Mouse (Mus musculus): ENCODE results near the gene Bag1. TPM values are rescaled to one million over a fixed set of nuclear protein-coding genes. Genes with fewer than 3 reads are reported as not detected.
"Not testable (repeated sequence)": the region's sequence is repeated elsewhere in the genome, so short reads cannot be mapped to it uniquely, and the experiment has no call there.

The Bag1 gene
- polyA plus RNA-seq, 1 experiment from 2014 or later: 173 TPM

- ATAC-seq (replicated peaks): peak; percentile 66
These were observed 21.9 kb upstream of the Bag1 start for GRCm38 (mm10) chr4:40969781-40970591.

GRCm38 (mm10) chr4:40969161-40969560 is 21.1 kb upstream of the Bag1 start:
- Histone ChIP-seq H3K9me3 (no peaks in the 10 kb centered on the region), H3K27me3 (replicated peaks) (no peaks in the 10 kb centered on the region), H3K4me2 (no peak overlapping the region), H3K27ac (no peak overlapping the region), H3K9ac (no peak overlapping the region), H3K4me3 (no peak overlapping the region), H3K36me3 (replicated peaks) (peaks cover 22% of the 10 kb centered on the region), H3K4me1 (peaks cover 24% of the 10 kb centered on the region)
- no peak for ATAC-seq (replicated peaks)
- 86% methylated on average over 4 of the region's 4 CpGs for WGBS

More at GRCm38 (mm10) chr4:40969781-40970591, 21.9 kb upstream of the Bag1 start:
- Histone ChIP-seq H3K27ac (peak overlapping the region; percentile 95), H3K9ac (peak overlapping the region; percentile 79), H3K4me1 (peaks cover 24% of the 10 kb centered on the region), H3K9me3 (no peaks in the 10 kb centered on the region), H3K36me3 (replicated peaks) (peaks cover 18% of the 10 kb centered on the region), H3K4me3 (peak overlapping the region; percentile 98), H3K27me3 (replicated peaks) (no peaks in the 10 kb centered on the region), H3K4me2 (peak overlapping the region; percentile 73)
- 11% methylated on average over 13 of the region's 13 CpGs for WGBS

- Histone ChIP-seq H3K9me3 (no peaks in the 10 kb centered on the region), H3K27ac (no peak overlapping the region), H3K36me3 (replicated peaks) (peaks cover 61% of the 10 kb centered on the region), H3K9ac (no peak overlapping the region), H3K4me3 (no peak overlapping the region), H3K27me3 (replicated peaks) (no peaks in the 10 kb centered on the region), H3K4me1 (no peaks in the 10 kb centered on the region), H3K4me2 (no peak overlapping the region)
- 92% methylated on average over 3 of the region's 3 CpGs for WGBS
- no peak for ATAC-seq (replicated peaks)
These were observed 15.4 kb upstream of the Bag1 start for GRCm38 (mm10) chr4:40963536-40963935.

- Histone ChIP-seq H3K4me2 (no peak overlapping the region), H3K27ac (no peak overlapping the region), H3K27me3 (replicated peaks) (no peaks in the 10 kb centered on the region), H3K4me1 (no peaks in the 10 kb centered on the region), H3K36me3 (replicated peaks) (peaks cover 60% of the 10 kb centered on the region), H3K9ac (no peak overlapping the region), H3K4me3 (no peak overlapping the region), H3K9me3 (no peaks in the 10 kb centered on the region)
- 94% methylated on average over 6 of the region's 6 CpGs for WGBS
- ATAC-seq (replicated peaks): no peak
These were observed 7.8 kb upstream of the Bag1 start for GRCm38 (mm10) chr4:40955942-40956341.

- no peak for ATAC-seq (replicated peaks)
- peaks cover 51% of the 10 kb centered on the region for H3K36me3 ChIP-seq (replicated peaks)
- no peaks in the 10 kb centered on the region for H3K27me3 ChIP-seq (replicated peaks)
- H3K9me3 ChIP-seq: no peaks in the 10 kb centered on the region
- H3K4me3 ChIP-seq: no peak overlapping the region
- no peak overlapping the region for H3K27ac ChIP-seq
- H3K4me1 ChIP-seq: peaks cover 14% of the 10 kb centered on the region
- 97% methylated on average over 1 of the region's 1 CpGs for WGBS
- H3K9ac ChIP-seq: no peak overlapping the region
- no peak overlapping the region for H3K4me2 ChIP-seq
These were observed 5.4 kb upstream of the Bag1 start for GRCm38 (mm10) chr4:40953521-40953920.

- Histone ChIP-seq H3K36me3 (replicated peaks) (peaks cover 27% of the 10 kb centered on the region), H3K9me3 (no peaks in the 10 kb centered on the region), H3K4me1 (peaks cover 32% of the 10 kb centered on the region), H3K4me3 (peak overlapping the region; percentile 63), H3K9ac (peak overlapping the region; percentile 68), H3K27ac (peak overlapping the region; percentile 77), H3K4me2 (peak overlapping the region; percentile 77), H3K27me3 (replicated peaks) (no peaks in the 10 kb centered on the region)
- under 1% methylated on average over 40 of the region's 40 CpGs for WGBS
- ATAC-seq (replicated peaks): no peak; the same call in 1 of the 2 replicates
These were observed 432 bp downstream of the Bag1 start for GRCm38 (mm10) chr4:40947565-40948159.

GRCm38 (mm10) chr4:40946516-40947121 is 1.5 kb downstream of the Bag1 start:
- Histone ChIP-seq H3K4me3 (peak overlapping the region; percentile 63), H3K27me3 (replicated peaks) (no peaks in the 10 kb centered on the region), H3K9ac (no peak overlapping the region), H3K9me3 (no peaks in the 10 kb centered on the region), H3K4me2 (peak overlapping the region; percentile 77), H3K27ac (no peak overlapping the region), H3K36me3 (replicated peaks) (peaks cover 29% of the 10 kb centered on the region), H3K4me1 (peaks cover 32% of the 10 kb centered on the region)
- no peak for ATAC-seq (replicated peaks)
- 92% methylated on average over 7 of the region's 7 CpGs for WGBS

- Histone ChIP-seq H3K4me3 (no peak overlapping the region), H3K4me2 (no peak overlapping the region), H3K36me3 (replicated peaks) (peaks cover 52% of the 10 kb centered on the region), H3K27ac (no peak overlapping the region), H3K9me3 (no peaks in the 10 kb centered on the region), H3K27me3 (replicated peaks) (no peaks in the 10 kb centered on the region), H3K9ac (no peak overlapping the region), H3K4me1 (peaks cover 17% of the 10 kb centered on the region)
- no peak for ATAC-seq (replicated peaks)
- 99% methylated on average over 5 of the region's 5 CpGs for WGBS
These were observed 4.4 kb downstream of the Bag1 start for GRCm38 (mm10) chr4:40943651-40944050.

- no peak overlapping the region for H3K27ac ChIP-seq
- 95% methylated on average over 5 of the region's 5 CpGs for WGBS
- H3K36me3 ChIP-seq (replicated peaks): peaks cover 77% of the 10 kb centered on the region
These were observed 9.3 kb downstream of the Bag1 start for GRCm38 (mm10) chr4:40938793-40939192.

GRCm38 (mm10) chr4:40936175-40936839 is 11.8 kb downstream of the Bag1 start:
- Histone ChIP-seq H3K4me1 (no peaks in the 10 kb centered on the region), H3K9me3 (no peaks in the 10 kb centered on the region), H3K27ac (no peak overlapping the region), H3K4me2 (no peak overlapping the region), H3K27me3 (replicated peaks) (no peaks in the 10 kb centered on the region), H3K9ac (no peak overlapping the region), H3K4me3 (no peak overlapping the region), H3K36me3 (replicated peaks) (peaks cover 60% of the 10 kb centered on the region)
- peak; percentile 82 for ATAC-seq (replicated peaks)
- 83% methylated on average over 9 of the region's 9 CpGs for whole genome bisulfite sequencing

More at GRCm38 (mm10) chr4:40938793-40939192, 9.3 kb downstream of the Bag1 start:
- no peaks in the 10 kb centered on the region for H3K4me1 ChIP-seq
- no peak overlapping the region for H3K9ac ChIP-seq
- H3K27me3 ChIP-seq (replicated peaks): no peaks in the 10 kb centered on the region
- no peak overlapping the region for H3K4me2 ChIP-seq
- no peaks in the 10 kb centered on the region for H3K9me3 ChIP-seq
- H3K4me3 ChIP-seq: no peak overlapping the region
- no peak for ATAC-seq (replicated peaks)

- H3K36me3 ChIP-seq (replicated peaks): peaks cover 42% of the 10 kb centered on the region
- not testable (repeated sequence) for H3K4me3 ChIP-seq; H3K27me3 ChIP-seq (replicated peaks); H3K4me1 ChIP-seq; H3K9ac ChIP-seq; H3K4me2 ChIP-seq; H3K9me3 ChIP-seq; H3K27ac ChIP-seq; ATAC-seq (replicated peaks)
- WGBS: 96% methylated on average over 3 of the region's 3 CpGs
These were observed 13.7 kb downstream of the Bag1 start for GRCm38 (mm10) chr4:40934369-40934768.

- no peak overlapping the region for H3K4me3 ChIP-seq
- no peaks in the 10 kb centered on the region for H3K9me3 ChIP-seq
- 93% methylated on average over 5 of the region's 5 CpGs for WGBS
- no peaks in the 10 kb centered on the region for H3K27me3 ChIP-seq (replicated peaks)
- no peak overlapping the region for H3K9ac ChIP-seq
- H3K36me3 ChIP-seq (replicated peaks): peaks cover 35% of the 10 kb centered on the region
- ATAC-seq (replicated peaks): no peak
- H3K4me2 ChIP-seq: no peak overlapping the region
- no peaks in the 10 kb centered on the region for H3K4me1 ChIP-seq
- H3K27ac ChIP-seq: no peak overlapping the region
These were observed 14.4 kb downstream of the Bag1 start for GRCm38 (mm10) chr4:40933694-40934093.

Measured in midbrain, embryonic 15.5 days (tissue).